Mouse (Mus musculus): Measurements from ENCODE around the gene Aspg. TPM values are rescaled to one million over a fixed set of nuclear protein-coding genes. Genes with fewer than 3 reads are reported as not detected.

The Aspg gene
- total and polyA plus RNA-seq, 2 experiments from 2014 or later, result 2.5 to 3.6 TPM

DNA sequence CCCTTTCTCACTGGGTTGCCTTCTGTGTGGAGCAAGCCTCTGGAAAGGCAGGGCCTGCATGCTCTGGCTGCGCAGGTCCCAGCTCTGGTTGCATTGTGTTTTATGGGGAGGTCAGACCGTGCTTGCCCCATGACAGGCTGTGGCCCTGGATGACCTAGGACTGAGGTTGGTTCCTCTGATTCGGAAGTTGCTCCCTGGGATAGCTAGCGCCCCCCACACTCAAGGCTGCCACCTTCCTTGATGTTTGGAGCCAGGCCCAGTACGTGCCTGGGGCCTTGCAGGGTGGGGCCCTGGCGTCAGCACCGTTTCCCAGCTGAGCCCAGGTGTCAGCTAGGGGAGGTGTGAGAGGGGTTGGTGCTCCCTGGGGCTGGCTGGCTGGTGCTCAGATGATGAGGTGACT lies 43.5 kb downstream of the Aspg start:
- no peaks in the 10 kb centered on the region for H3K27me3 ChIP-seq (ENCODE audit: insufficient read depth, low read length)
- no peaks in the 10 kb centered on the region for H3K9me3 ChIP-seq (ENCODE audit: low read length)
- H3K9ac ChIP-seq (replicated peaks; ENCODE audit: low read length, poor library complexity, severe bottlenecking), result no peak overlapping the region; the same call in 1 of the 2 replicates
- DNase-seq (ENCODE audit: low spot score) (no peak), ATAC-seq (ENCODE audit: low FRiP score) (no peak)
- 70% methylated on average over 7 of the region's 7 CpGs for WGBS
- no peaks in the 10 kb centered on the region for H3K36me3 ChIP-seq (ENCODE audit: insufficient read depth, low read length)
- no peak overlapping the region for H3K4me3 ChIP-seq (ENCODE audit: low read depth, low read length)
- H3K4me2 ChIP-seq (ENCODE audit: low read depth, low read length, poor library complexity, severe bottlenecking), result no peak overlapping the region
- H3K27ac ChIP-seq (ENCODE audit: low read depth, low read length), result no peak overlapping the region
- H3K4me1 ChIP-seq (ENCODE audit: insufficient read depth, low read length), result peaks cover under 1% of the 10 kb centered on the region; the same call in 1 of the 2 replicates
- TF ChIP-seq CTCF (IDR thresholded peaks at IDR 0.05), result no peak

DNA sequence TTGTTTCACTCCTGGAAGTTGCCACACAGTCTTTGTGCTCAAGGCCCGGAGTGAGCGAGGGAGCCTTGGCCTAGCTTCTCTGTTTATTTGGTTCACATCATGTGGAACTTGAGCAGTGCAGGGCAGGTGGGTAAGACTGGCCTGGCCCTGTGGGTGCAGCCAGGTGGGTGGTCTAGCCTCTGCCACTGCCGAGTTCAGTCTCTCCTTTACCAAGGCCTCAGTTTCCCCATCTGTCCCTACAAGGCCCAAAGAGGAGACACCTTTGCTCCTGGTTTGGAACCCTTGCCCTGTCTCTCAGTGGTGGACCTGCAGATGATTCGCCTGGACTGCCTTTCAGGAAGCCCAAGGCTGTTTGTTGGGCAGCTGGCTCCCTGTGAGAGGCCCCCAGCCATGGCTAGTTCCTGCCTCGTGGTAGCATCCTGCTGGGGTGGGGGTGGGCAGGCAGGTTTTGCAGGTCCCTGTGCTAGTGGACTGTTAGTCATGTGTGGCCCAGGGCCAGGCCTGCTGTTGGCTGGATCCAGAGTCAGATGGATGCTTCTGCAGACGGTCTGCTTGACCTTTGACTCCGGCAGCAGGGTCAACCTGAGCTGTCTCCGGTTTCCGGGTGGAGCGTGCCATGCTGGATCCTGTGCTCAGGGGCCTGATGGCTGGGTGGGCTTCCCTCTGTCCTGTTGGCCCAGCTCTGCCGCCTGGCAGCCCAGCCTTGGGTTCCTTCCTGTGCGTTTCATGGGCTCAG lies 44.9 kb downstream of the Aspg start:
- WGBS, result 45% methylated on average over 12 of the region's 12 CpGs
- no peak overlapping the region for H3K9ac ChIP-seq (replicated peaks; ENCODE audit: low read length, poor library complexity, severe bottlenecking)

DNA sequence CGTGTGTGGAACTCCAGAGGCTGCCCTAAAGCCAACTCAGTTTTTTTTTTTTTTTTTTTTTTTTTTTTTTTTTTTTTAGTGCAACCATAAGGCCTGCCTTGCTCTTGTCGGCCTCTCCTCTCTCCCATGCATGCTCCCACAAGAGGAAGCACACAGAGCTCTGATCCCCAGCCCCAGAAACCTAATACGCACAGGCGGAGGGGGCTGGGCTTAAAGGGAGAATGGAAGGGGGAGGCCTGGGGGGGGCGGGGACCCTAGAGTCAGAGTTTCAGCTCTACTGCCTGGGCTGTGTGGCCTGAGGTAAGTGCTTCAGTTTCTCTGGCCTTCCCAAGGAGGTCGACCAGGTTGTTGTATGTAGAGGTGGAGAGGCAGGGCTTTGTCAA lies 45.5 kb downstream of the Aspg start:
- no peak overlapping the region for H3K4me2 ChIP-seq (ENCODE audit: low read depth, low read length, poor library complexity, severe bottlenecking)

More for the DNA sequence above, 44.9 kb downstream of the Aspg start:
- peak overlapping the region; percentile 18; the same call in 1 of the 2 replicates for H3K27ac ChIP-seq (ENCODE audit: low read depth, low read length)
- no peak for TF ChIP-seq CTCF (IDR thresholded peaks at IDR 0.05)
- H3K27me3 ChIP-seq (ENCODE audit: insufficient read depth, low read length), result no peaks in the 10 kb centered on the region
- DNase-seq (ENCODE audit: low spot score) (no peak), ATAC-seq (ENCODE audit: low FRiP score) (no peak)
- no peaks in the 10 kb centered on the region for H3K36me3 ChIP-seq (ENCODE audit: insufficient read depth, low read length)
- no peak overlapping the region for H3K4me3 ChIP-seq (ENCODE audit: low read depth, low read length)
- H3K9me3 ChIP-seq (ENCODE audit: low read length), result no peaks in the 10 kb centered on the region
- H3K4me2 ChIP-seq (ENCODE audit: low read depth, low read length, poor library complexity, severe bottlenecking), result no peak overlapping the region
- H3K4me1 ChIP-seq (ENCODE audit: insufficient read depth, low read length), result peaks cover 4% of the 10 kb centered on the region; the same call in 1 of the 2 replicates

DNA sequence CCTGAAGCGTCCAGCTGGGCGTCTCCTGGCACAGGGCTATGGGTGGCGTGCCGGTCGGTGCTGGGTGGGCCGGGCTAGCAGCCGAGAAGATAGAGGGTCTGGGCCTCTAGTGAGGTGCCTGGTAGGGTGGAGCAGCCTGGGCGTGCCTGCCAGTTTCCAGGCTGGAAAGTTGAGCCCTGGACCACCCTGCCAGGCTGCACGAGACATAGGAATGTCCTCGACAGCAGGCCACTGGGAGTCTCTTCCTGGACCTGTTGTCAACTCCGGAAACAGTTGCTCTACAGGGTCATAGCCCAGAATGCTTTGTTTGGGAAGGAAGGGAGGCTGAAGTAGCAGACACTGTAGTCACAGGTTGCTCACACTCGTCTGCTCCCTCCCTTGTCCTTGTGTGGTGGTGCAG lies 47.1 kb downstream of the Aspg start:
- 81% methylated on average over 12 of the region's 12 CpGs for WGBS
- H3K9ac ChIP-seq (replicated peaks; ENCODE audit: low read length, poor library complexity, severe bottlenecking), result no peak overlapping the region
- no peak overlapping the region for H3K27ac ChIP-seq (ENCODE audit: low read depth, low read length)

More for the DNA sequence above, 45.5 kb downstream of the Aspg start:
- no peak overlapping the region for H3K9ac ChIP-seq (replicated peaks; ENCODE audit: low read length, poor library complexity, severe bottlenecking)
- no peak overlapping the region for H3K27ac ChIP-seq (ENCODE audit: low read depth, low read length)
- WGBS, result 66% methylated on average over 6 of the region's 6 CpGs
- ATAC-seq (ENCODE audit: low FRiP score) (no peak), DNase-seq (ENCODE audit: low spot score) (no peak)
- 0 out of 2 replicates have a peak, but pooled peaks cover 4% of the 10 kb centered on the region for H3K4me1 ChIP-seq (ENCODE audit: insufficient read depth, low read length)
- no peaks in the 10 kb centered on the region for H3K27me3 ChIP-seq (ENCODE audit: insufficient read depth, low read length)
- H3K4me3 ChIP-seq (ENCODE audit: low read depth, low read length), result no peak overlapping the region
- TF ChIP-seq CTCF (IDR thresholded peaks at IDR 0.05), result no peak
- no peaks in the 10 kb centered on the region for H3K36me3 ChIP-seq (ENCODE audit: insufficient read depth, low read length)
- no peaks in the 10 kb centered on the region for H3K9me3 ChIP-seq (ENCODE audit: low read length)

DNA sequence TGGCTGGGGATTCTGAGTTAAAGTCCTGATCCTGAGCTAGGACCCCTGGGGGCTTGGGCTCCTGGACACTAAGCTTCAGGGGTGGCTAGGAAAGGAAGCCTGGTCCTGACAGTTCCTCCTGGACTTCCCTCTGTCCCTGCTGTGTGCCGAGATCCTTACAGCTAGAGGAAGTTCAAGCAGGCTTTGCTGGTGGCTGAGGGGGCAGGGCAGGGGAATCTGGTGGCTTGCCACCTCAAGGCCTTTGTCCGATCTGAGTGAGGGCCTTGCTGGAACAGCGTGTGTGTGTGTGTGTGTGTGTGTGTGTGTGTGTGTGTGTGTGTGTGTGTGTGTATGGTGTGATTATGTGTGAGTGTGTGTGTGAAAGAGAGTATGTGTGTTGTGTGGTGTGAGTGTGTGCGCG lies 48.0 kb downstream of the Aspg start:
- Histone ChIP-seq H3K4me1 (ENCODE audit: insufficient read depth, low read length) (0 out of 2 replicates have a peak, but pooled peaks cover 4% of the 10 kb centered on the region), H3K36me3 (ENCODE audit: insufficient read depth, low read length) (no peaks in the 10 kb centered on the region; the same call in none of the 2 replicates), H3K27me3 (ENCODE audit: insufficient read depth, low read length) (no peaks in the 10 kb centered on the region), H3K9me3 (ENCODE audit: low read length) (no peaks in the 10 kb centered on the region), H3K4me2 (ENCODE audit: low read depth, low read length, poor library complexity, severe bottlenecking) (no peak overlapping the region), H3K9ac (replicated peaks; ENCODE audit: low read length, poor library complexity, severe bottlenecking) (no peak overlapping the region), H3K4me3 (ENCODE audit: low read depth, low read length) (no peak overlapping the region), H3K27ac (ENCODE audit: low read depth, low read length) (no peak overlapping the region)
- WGBS, result 58% methylated on average over 4 of the region's 5 CpGs
- TF ChIP-seq CTCF (IDR thresholded peaks at IDR 0.05), result no peak
- ATAC-seq (ENCODE audit: low FRiP score), result no peak
- no peak for DNase-seq (ENCODE audit: low spot score)

More for the DNA sequence above, 47.1 kb downstream of the Aspg start:
- DNase-seq (ENCODE audit: low spot score) (no peak), ATAC-seq (ENCODE audit: low FRiP score) (no peak)
- Histone ChIP-seq H3K4me3 (ENCODE audit: low read depth, low read length) (no peak overlapping the region), H3K36me3 (ENCODE audit: insufficient read depth, low read length) (no peaks in the 10 kb centered on the region; the same call in none of the 2 replicates), H3K9me3 (ENCODE audit: low read length) (no peaks in the 10 kb centered on the region), H3K4me2 (ENCODE audit: low read depth, low read length, poor library complexity, severe bottlenecking) (no peak overlapping the region), H3K27me3 (ENCODE audit: insufficient read depth, low read length) (no peaks in the 10 kb centered on the region), H3K4me1 (ENCODE audit: insufficient read depth, low read length) (0 out of 2 replicates have a peak, but pooled peaks cover 4% of the 10 kb centered on the region)
- TF ChIP-seq CTCF (IDR thresholded peaks at IDR 0.05), result no peak
